Mouse (Mus musculus) MEL (cell line): ENCODE data around the gene Ipo13.
A peak's percentile ranks its signal among the peaks of the same experiment; 100 is the strongest.

ENCODE experiments used
- CTCF ChIP-seq, 3 experiments: IDR thresholded peaks in 2 of 3; conservative IDR thresholded peaks in 1 of 3; 2 replicates each; pipeline ENCODE4 v1.5.1; 2011 to 2012; ENCODE audit warnings: low read length in 3 of 3, low read depth in 2 of 3, mild to moderate bottlenecking in 2 of 3, improper control_type of control experiment in 1 of 3, inconsistent platforms in 1 of 3, mixed read lengths in 1 of 3, moderate library complexity in 1 of 3; ENCODE audit not compliant: control insufficient read depth in 1 of 3, insufficient read depth in 1 of 3, poor library complexity in 1 of 3, severe bottlenecking in 1 of 3
- ELF1 ChIP-seq: IDR thresholded peaks from 2 replicates; pipeline ENCODE4 v1.6.1; 2014; ENCODE audit warnings: low read depth, mild to moderate bottlenecking, inconsistent platforms, low read length, improper control_type of control experiment, moderate library complexity
- POLR2A ChIP-seq, 2 experiments: IDR thresholded peaks; 2 replicates each; pipeline ENCODE4 v1.6.1; 2011 to 2012; ENCODE audit warnings: low read length in 2 of 2, mild to moderate bottlenecking in 2 of 2, control low read depth in 1 of 2, improper control_type of control experiment in 1 of 2, low read depth in 1 of 2, moderate library complexity in 1 of 2; ENCODE audit not compliant: control insufficient read depth in 1 of 2, insufficient read depth in 1 of 2, poor library complexity in 1 of 2
- POLR2AphosphoS2 ChIP-seq: IDR thresholded peaks from 2 replicates; pipeline ENCODE4 v1.6.1; 2011; ENCODE audit warnings: low read length, improper control_type of control experiment
- POLR2AphosphoS5 ChIP-seq: IDR thresholded peaks from 2 replicates; pipeline ENCODE4 v1.6.1; 2012; ENCODE audit warnings: low read depth, borderline replicate concordance, mild to moderate bottlenecking, inconsistent platforms, low read length, moderate library complexity, mixed read lengths
- UBTF ChIP-seq: IDR thresholded peaks from 2 replicates; pipeline ENCODE4 v1.6.1; 2012; ENCODE audit warnings: low read depth, mild to moderate bottlenecking, inconsistent platforms, low read length, improper control_type of control experiment, moderate library complexity, borderline replicate concordance; ENCODE audit not compliant: insufficient read depth
- USF2 ChIP-seq, 2 experiments: IDR thresholded peaks; 2 replicates each; pipeline ENCODE4 v1.6.1; 2011 to 2012; ENCODE audit warnings: improper control_type of control experiment in 2 of 2, low read length in 2 of 2, borderline replicate concordance in 1 of 2, inconsistent platforms in 1 of 2, low read depth in 1 of 2, mild to moderate bottlenecking in 1 of 2; ENCODE audit not compliant: insufficient read depth in 1 of 2
- ZMIZ1 ChIP-seq: IDR thresholded peaks from 2 replicates; pipeline ENCODE4 v1.6.1; 2012; ENCODE audit warnings: low read depth, mild to moderate bottlenecking, inconsistent platforms, low read length, improper control_type of control experiment, moderate library complexity

DNA sequence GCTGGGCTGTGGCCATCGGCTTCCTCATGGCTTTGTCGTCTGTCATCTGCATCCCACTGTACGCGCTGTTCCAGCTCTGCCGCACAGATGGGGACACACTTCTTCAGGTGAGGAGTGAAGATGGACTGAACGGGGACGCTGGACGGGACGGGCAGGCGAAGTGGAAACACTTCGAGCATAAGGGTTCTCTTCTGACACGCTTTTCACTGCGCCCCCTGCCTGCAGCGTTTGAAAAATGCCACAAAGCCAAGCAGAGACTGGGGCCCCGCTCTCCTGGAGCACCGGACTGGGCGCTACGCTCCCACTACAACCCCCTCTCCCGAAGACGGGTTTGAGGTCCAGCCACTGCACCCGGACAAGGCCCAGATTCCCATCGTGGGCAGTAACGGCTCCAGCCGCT is 47.0 kb downstream of the Ipo13 start:
- TF ChIP-seq CTCF (IDR thresholded peaks at IDR 0.05 in 2 of 3, conservative IDR thresholded peaks at IDR 0.05 in 1 of 3; ENCODE audit: control insufficient read depth in 1 of 3, insufficient read depth in 1 of 3, low read depth in 2 of 3, low read length in 3 of 3, poor library complexity in 1 of 3, severe bottlenecking in 1 of 3) (peak; percentile 13 to 68 (median 45); a peak in 5 of 6 replicates), POLR2AphosphoS5 (no peak), USF2 (IDR thresholded peaks at IDR 0.05; ENCODE audit: borderline replicate concordance in 1 of 2, insufficient read depth in 1 of 2, low read depth in 1 of 2, low read length in 2 of 2) (no peak), ELF1 (no peak), POLR2A (IDR thresholded peaks at IDR 0.05; ENCODE audit: control insufficient read depth in 1 of 2, insufficient read depth in 1 of 2, low read depth in 1 of 2, low read length in 2 of 2, poor library complexity in 1 of 2) (no peak), POLR2AphosphoS2 (no peak), UBTF (no peak), ZMIZ1 (no peak)
